Mouse (Mus musculus) C2C12 (cell line): ENCODE results near the gene Casc3.

Source experiments
- CEBPB ChIP-seq: IDR thresholded peaks from one replicate; pipeline ENCODE4 v1.6.1; 2011; ENCODE audit warnings: low read depth, mild to moderate bottlenecking, control low read depth, moderate library complexity
- CTCF ChIP-seq: IDR thresholded peaks from one replicate; pipeline ENCODE4 v1.5.1; 2011; ENCODE audit not compliant: control insufficient read depth, insufficient read depth, insufficient read length
- FOSL1 ChIP-seq: IDR thresholded peaks from one replicate; pipeline ENCODE4 v1.8.0; 2011; ENCODE audit warnings: mild to moderate bottlenecking, low read length; ENCODE audit not compliant: poor library complexity, insufficient read depth, severe bottlenecking
- MAX ChIP-seq: IDR thresholded peaks from one replicate; pipeline ENCODE4 v1.6.1; 2011; ENCODE audit warnings: mild to moderate bottlenecking, control low read depth
- MYOD1 ChIP-seq: IDR thresholded peaks from one replicate; pipeline ENCODE4 v1.6.1; 2011; ENCODE audit warnings: low read depth; ENCODE audit not compliant: control insufficient read depth, insufficient read length
- MYOG ChIP-seq: IDR thresholded peaks from one replicate; pipeline ENCODE4 v1.6.1; 2011; ENCODE audit not compliant: control insufficient read depth, insufficient read length; ENCODE audit errors: extremely low read depth
- USF1 ChIP-seq: IDR thresholded peaks from one replicate; pipeline ENCODE4 v1.6.1; 2011; ENCODE audit warnings: low read depth, mild to moderate bottlenecking, control low read depth, moderate library complexity

DNA sequence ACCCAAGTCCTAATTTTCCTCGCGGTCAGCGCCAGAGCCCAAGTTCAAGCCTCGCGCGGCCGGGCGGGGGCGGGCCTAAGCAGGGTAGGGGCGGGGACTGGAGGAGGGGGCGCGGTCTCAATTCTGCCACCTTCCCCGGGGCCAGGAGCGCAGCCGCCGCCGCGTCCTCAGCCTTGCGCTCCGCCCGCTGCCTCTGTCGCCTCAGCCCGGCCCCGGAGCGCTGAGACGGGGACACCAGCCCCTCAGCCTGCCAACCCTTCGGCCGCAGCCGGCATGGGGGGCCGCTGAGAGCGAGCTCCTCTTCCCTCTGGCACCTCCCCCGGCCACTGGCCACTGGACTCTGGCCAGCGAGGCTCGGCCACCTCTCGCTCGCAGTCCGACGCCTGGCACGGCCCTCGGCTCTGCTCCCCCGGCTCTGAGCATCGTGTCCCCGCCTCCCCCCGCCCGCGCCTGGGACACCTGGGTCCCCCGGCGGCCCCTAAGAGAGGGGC lies 32.0 kb downstream of the Casc3 start, which contains the start of gene Rapgefl1:
- TF ChIP-seq CTCF (no peak), USF1 (no peak), CEBPB (no peak), MYOD1 (no peak), FOSL1 (no peak), MAX (no peak), MYOG (no peak)
